Mouse (Mus musculus): ENCODE measurements around the gene 1700017B05Rik.

GRCm38 (mm10) chr9:57294905-57295304 is 32.5 kb upstream of the 1700017B05Rik start:
- no peak for TF ChIP-seq CTCF (IDR thresholded peaks at IDR 0.05; ENCODE audit: low read depth)
- no peak for TF ChIP-seq EP300 (IDR thresholded peaks at IDR 0.05; ENCODE audit: low read depth)

Measured in liver, embryonic 14.5 days (tissue).